Mouse (Mus musculus): Measurements from ENCODE around the gene Fam71b. TPM values are rescaled to one million over a fixed set of nuclear protein-coding genes. Genes with fewer than 3 reads are reported as not detected.

The Fam71b gene
- total RNA-seq, 1 experiment = not detected

GRCm38 (mm10) chr11:46373071-46374030 lies 23.0 kb upstream of the Fam71b start:
- Histone ChIP-seq H3K4me1 (ENCODE audit: control insufficient read depth in 2 of 2, insufficient read depth in 2 of 2, low read length in 2 of 2, poor library complexity in 1 of 2) (no peaks in the 10 kb centered on the region), H3K9me3 (ENCODE audit: control insufficient read depth, insufficient read depth, low read depth, low read length) (no peaks in the 10 kb centered on the region), H3K36me3 (ENCODE audit: control insufficient read depth, insufficient read depth, low read length, poor library complexity, severe bottlenecking) (no peaks in the 10 kb centered on the region), H3K9ac (ENCODE audit: insufficient read depth, low read depth, low read length, poor library complexity, severe bottlenecking) (no peak overlapping the region), H3K27ac (ENCODE audit: insufficient read depth, low read depth, low read length, poor library complexity, severe bottlenecking) (no peak overlapping the region), H3K4me3 (ENCODE audit: insufficient read depth in 1 of 2, low read depth in 1 of 2, low read length in 2 of 2, poor library complexity in 1 of 2, severe bottlenecking in 1 of 2) (no peak overlapping the region)
- TF ChIP-seq ZC3H11A (IDR thresholded peaks at IDR 0.05; ENCODE audit: borderline replicate concordance, low read depth, low read length) (no peak), MAFK (IDR thresholded peaks at IDR 0.05; ENCODE audit: insufficient read depth, low read depth, low read length) (no peak), HCFC1 (IDR thresholded peaks at IDR 0.05; ENCODE audit: borderline replicate concordance, insufficient read depth, low read length) (no peak), ZNF384 (IDR thresholded peaks at IDR 0.05; ENCODE audit: low read depth, low read length) (no peak), CHD2 (IDR thresholded peaks at IDR 0.05; ENCODE audit: low read depth, low read length) (no peak)
- in situ Hi-C loops (cut with MboI; ENCODE audit: low sequenced_read_pairs in 2 of 2, unreplicated experiment in 2 of 2) = no loop called here
- DNase-seq (ENCODE audit: low read depth, low spot score) = no peak

DNA sequence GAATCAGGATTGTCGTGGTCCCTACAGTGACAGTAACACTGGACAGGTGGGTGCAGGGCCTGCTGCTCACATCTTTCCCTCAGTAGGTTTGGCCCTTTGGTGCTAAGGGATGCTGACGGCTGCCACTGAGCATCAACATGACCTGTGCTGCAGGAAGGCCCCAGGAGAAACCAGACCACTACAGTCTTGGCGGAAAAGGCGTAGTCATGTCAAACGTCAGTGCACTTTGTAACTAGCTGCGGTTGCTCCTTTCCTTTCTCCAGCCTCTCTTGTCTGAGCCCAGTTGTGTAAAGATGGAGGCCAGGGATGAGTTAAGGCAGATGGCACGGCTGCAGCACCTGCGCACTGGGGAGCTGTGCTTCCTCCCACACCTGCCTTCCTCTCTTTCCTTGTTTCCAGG lies 21.3 kb upstream of the Fam71b start:
- Histone ChIP-seq H3K4me1 (ENCODE audit: control insufficient read depth in 2 of 2, insufficient read depth in 2 of 2, low read length in 2 of 2, poor library complexity in 1 of 2) (no peaks in the 10 kb centered on the region), H3K4me3 (ENCODE audit: insufficient read depth in 1 of 2, low read depth in 1 of 2, low read length in 2 of 2, poor library complexity in 1 of 2, severe bottlenecking in 1 of 2) (no peak overlapping the region), H3K36me3 (ENCODE audit: control insufficient read depth, insufficient read depth, low read length, poor library complexity, severe bottlenecking) (no peaks in the 10 kb centered on the region), H3K27ac (ENCODE audit: insufficient read depth, low read depth, low read length, poor library complexity, severe bottlenecking) (no peak overlapping the region), H3K9ac (ENCODE audit: insufficient read depth, low read depth, low read length, poor library complexity, severe bottlenecking) (no peak overlapping the region), H3K9me3 (ENCODE audit: control insufficient read depth, insufficient read depth, low read depth, low read length) (no peaks in the 10 kb centered on the region)
- in situ Hi-C loops (cut with MboI; ENCODE audit: low sequenced_read_pairs in 2 of 2, unreplicated experiment in 2 of 2) = no loop called here
- no peak for DNase-seq (ENCODE audit: low read depth, low spot score)
- no peak for TF ChIP-seq ZC3H11A (IDR thresholded peaks at IDR 0.05; ENCODE audit: borderline replicate concordance, low read depth, low read length)
- TF ChIP-seq CHD2 (IDR thresholded peaks at IDR 0.05; ENCODE audit: low read depth, low read length) = no peak
- no peak for TF ChIP-seq ZNF384 (IDR thresholded peaks at IDR 0.05; ENCODE audit: low read depth, low read length)
- no peak for TF ChIP-seq HCFC1 (IDR thresholded peaks at IDR 0.05; ENCODE audit: borderline replicate concordance, insufficient read depth, low read length)
- TF ChIP-seq MAFK (IDR thresholded peaks at IDR 0.05; ENCODE audit: insufficient read depth, low read depth, low read length) = no peak

GRCm38 (mm10) chr11:46377316-46377715 lies 19.0 kb upstream of the Fam71b start:
- no peak for TF ChIP-seq HCFC1 (IDR thresholded peaks at IDR 0.05; ENCODE audit: borderline replicate concordance, insufficient read depth, low read length)
- no peak for TF ChIP-seq MAFK (IDR thresholded peaks at IDR 0.05; ENCODE audit: insufficient read depth, low read depth, low read length)
- TF ChIP-seq ZNF384 (IDR thresholded peaks at IDR 0.05; ENCODE audit: low read depth, low read length) = no peak
- no peak for TF ChIP-seq CHD2 (IDR thresholded peaks at IDR 0.05; ENCODE audit: low read depth, low read length)
- no peak for TF ChIP-seq ZC3H11A (IDR thresholded peaks at IDR 0.05; ENCODE audit: borderline replicate concordance, low read depth, low read length)
- in situ Hi-C loops (cut with MboI; ENCODE audit: low sequenced_read_pairs in 2 of 2, unreplicated experiment in 2 of 2) = no loop called here
- Histone ChIP-seq H3K9ac (ENCODE audit: insufficient read depth, low read depth, low read length, poor library complexity, severe bottlenecking) (no peak overlapping the region), H3K36me3 (ENCODE audit: control insufficient read depth, insufficient read depth, low read length, poor library complexity, severe bottlenecking) (no peaks in the 10 kb centered on the region), H3K27ac (ENCODE audit: insufficient read depth, low read depth, low read length, poor library complexity, severe bottlenecking) (no peak overlapping the region), H3K9me3 (ENCODE audit: control insufficient read depth, insufficient read depth, low read depth, low read length) (no peaks in the 10 kb centered on the region), H3K4me3 (ENCODE audit: insufficient read depth in 1 of 2, low read depth in 1 of 2, low read length in 2 of 2, poor library complexity in 1 of 2, severe bottlenecking in 1 of 2) (no peak overlapping the region), H3K4me1 (ENCODE audit: control insufficient read depth in 2 of 2, insufficient read depth in 2 of 2, low read length in 2 of 2, poor library complexity in 1 of 2) (no peaks in the 10 kb centered on the region)
- DNase-seq (ENCODE audit: low read depth, low spot score) = no peak

- TF ChIP-seq ZC3H11A (IDR thresholded peaks at IDR 0.05; ENCODE audit: borderline replicate concordance, low read depth, low read length) = no peak
- H3K36me3 ChIP-seq (ENCODE audit: control insufficient read depth, insufficient read depth, low read length, poor library complexity, severe bottlenecking) = no peaks in the 10 kb centered on the region
- in situ Hi-C loops (cut with MboI; ENCODE audit: low sequenced_read_pairs in 2 of 2, unreplicated experiment in 2 of 2) = no loop called here
- no peak for DNase-seq (ENCODE audit: low read depth, low spot score)
- no peak overlapping the region for H3K27ac ChIP-seq (ENCODE audit: insufficient read depth, low read depth, low read length, poor library complexity, severe bottlenecking)
- H3K4me1 ChIP-seq (ENCODE audit: control insufficient read depth in 2 of 2, insufficient read depth in 2 of 2, low read length in 2 of 2, poor library complexity in 1 of 2) = no peaks in the 10 kb centered on the region
- no peak overlapping the region for H3K9ac ChIP-seq (ENCODE audit: insufficient read depth, low read depth, low read length, poor library complexity, severe bottlenecking)
- H3K4me3 ChIP-seq (ENCODE audit: insufficient read depth in 1 of 2, low read depth in 1 of 2, low read length in 2 of 2, poor library complexity in 1 of 2, severe bottlenecking in 1 of 2) = no peak overlapping the region
- no peaks in the 10 kb centered on the region for H3K9me3 ChIP-seq (ENCODE audit: control insufficient read depth, insufficient read depth, low read depth, low read length)
Measured at GRCm38 (mm10) chr11:46377819-46378782, 18.3 kb upstream of the Fam71b start.
